Mouse (Mus musculus) hindbrain, embryonic 14.5 days (tissue): ENCODE data around the gene Coasy. TPM values are rescaled to one million over a fixed set of nuclear protein-coding genes. Genes with fewer than 3 reads are reported as not detected.

Source experiments
- ATAC-seq: fragments of 200-750 bp; cut with Nextera tagmentation; 2 replicates; pipeline ENCODE4 v1.8.0; 2017; ENCODE audit warnings: moderate number of reproducible peaks, mild to moderate bottlenecking, moderate TSS enrichment, moderate library complexity; ENCODE audit not compliant: low FRiP score
- DNase-seq: peaks from one replicate; pipeline ENCODE4 v3.0.0-alpha.2; 2015; ENCODE audit warnings: low spot score
- H3K27ac ChIP-seq: fragments of 300-500 bp; sonication (generic); 2 replicates; pipeline ENCODE4 v1.5.1; 2014; ENCODE audit warnings: mild to moderate bottlenecking, moderate library complexity
- H3K27me3 ChIP-seq: fragments of 300-500 bp; sonication (generic); 2 replicates; pipeline ENCODE4 v1.6.1; 2014; ENCODE audit warnings: mild to moderate bottlenecking, low read length, mixed read lengths; ENCODE audit not compliant: control insufficient read depth, insufficient read depth
- H3K36me3 ChIP-seq: fragments of 300-500 bp; sonication (generic); replicated peaks from 2 replicates; pipeline ENCODE4 v1.6.1; 2014; ENCODE audit not compliant: control insufficient read depth, insufficient read depth
- H3K4me1 ChIP-seq: fragments of 300-500 bp; sonication (generic); replicated peaks from 2 replicates; pipeline ENCODE4 v1.6.1; 2014; ENCODE audit warnings: antibody characterized with exemption, low read length, mixed read lengths; ENCODE audit not compliant: control insufficient read depth, insufficient read depth
- H3K4me2 ChIP-seq: fragments of 300-500 bp; sonication (generic); replicated peaks from 2 replicates; pipeline ENCODE4 v1.6.1; 2014; ENCODE audit warnings: mild to moderate bottlenecking, moderate library complexity
- H3K4me3 ChIP-seq: fragments of 300-500 bp; sonication (generic); replicated peaks from 2 replicates; pipeline ENCODE4 v1.5.1; 2014; ENCODE audit warnings: mild to moderate bottlenecking, low read length
- H3K9ac ChIP-seq: fragments of 300-500 bp; sonication (generic); 2 replicates; pipeline ENCODE4 v1.6.1; 2014
- H3K9me3 ChIP-seq: fragments of 300-500 bp; sonication (generic); 2 replicates; pipeline ENCODE4 v1.6.1; 2016; ENCODE audit warnings: low read length; ENCODE audit not compliant: control insufficient read depth
- WGBS: fragments of 180-500 bp; shearing (Covaris S2); extraction: QIAGEN DNeasy Blood & Tissue Kit; methylation state at CpG from one replicate; pipeline ENCODE4 v1.1.7; 2014; 5-methylcytosine and 5-hydroxymethylcytosine counted together
- polyA plus RNA-seq: library from polyadenylated mRNA; unstranded; fragments of >200 nt; fragmentation: Nextera tagmentation; extraction: Ambion mirVana; gene quantifications from 2 replicates; pipeline ENCODE4 v1.2.1, GENCODE M21; 2014

The Coasy gene
- polyA plus RNA-seq, 1 experiment from 2014 or later = 37.2 TPM

- H3K9me3 ChIP-seq = no peaks in the 10 kb centered on the region
- H3K27ac ChIP-seq = no peak overlapping the region
- no peak overlapping the region for H3K4me3 ChIP-seq
- WGBS = 89% methylated on average over 5 of the region's 5 CpGs
- ATAC-seq (no peak), DNase-seq (no peak)
- H3K4me1 ChIP-seq = no peaks in the 10 kb centered on the region
- H3K4me2 ChIP-seq = no peak overlapping the region
- peaks cover 65% of the 10 kb centered on the region for H3K36me3 ChIP-seq
- no peaks in the 10 kb centered on the region for H3K27me3 ChIP-seq
- no peak overlapping the region for H3K9ac ChIP-seq
Observed at GRCm38 (mm10) chr11:101061049-101061448, 21.3 kb upstream of the Coasy start.

DNA sequence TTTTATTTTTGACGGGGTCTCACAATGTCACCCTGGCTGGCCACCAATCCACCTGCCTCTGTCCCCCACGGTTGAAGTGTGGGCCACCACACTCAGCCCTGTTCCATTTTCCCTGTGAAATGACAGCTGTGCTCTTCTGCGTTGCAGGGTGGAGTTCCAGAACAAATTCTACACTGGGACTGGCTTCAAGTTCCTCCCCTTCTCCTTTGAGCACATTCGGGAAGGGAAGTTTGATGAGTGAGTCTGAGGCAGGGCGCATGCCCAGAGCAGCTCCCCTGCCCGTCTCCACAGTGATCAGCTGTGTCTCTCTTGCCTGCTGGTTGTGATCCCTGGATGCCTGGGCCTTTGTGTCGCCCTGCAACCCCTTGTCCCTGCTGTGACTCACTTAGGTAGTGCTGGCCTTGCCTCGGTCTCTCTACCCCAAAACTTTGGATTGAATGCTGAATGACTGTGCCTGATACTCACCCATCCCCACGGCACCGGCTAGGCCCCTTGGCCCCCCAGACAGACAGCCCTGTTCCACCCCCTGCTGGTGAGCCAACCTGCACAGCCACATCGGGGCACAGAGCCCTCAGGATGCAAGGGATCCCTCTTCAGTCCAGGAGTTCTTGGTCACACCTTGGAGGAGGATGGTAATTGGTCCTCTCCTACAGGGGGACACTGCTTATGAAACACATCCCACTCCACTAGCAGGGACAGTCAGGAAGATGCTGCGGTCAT is 20.0 kb upstream of the Coasy start:
- H3K36me3 ChIP-seq = peaks cover 55% of the 10 kb centered on the region
- no peak overlapping the region for H3K9ac ChIP-seq
- no peaks in the 10 kb centered on the region for H3K27me3 ChIP-seq
- WGBS = 76% methylated on average over 12 of the region's 12 CpGs
- H3K4me1 ChIP-seq = no peaks in the 10 kb centered on the region
- H3K4me3 ChIP-seq = no peak overlapping the region
- no peak overlapping the region for H3K27ac ChIP-seq
- no peaks in the 10 kb centered on the region for H3K9me3 ChIP-seq
- H3K4me2 ChIP-seq = no peak overlapping the region
- ATAC-seq (no peak), DNase-seq (no peak)

DNA sequence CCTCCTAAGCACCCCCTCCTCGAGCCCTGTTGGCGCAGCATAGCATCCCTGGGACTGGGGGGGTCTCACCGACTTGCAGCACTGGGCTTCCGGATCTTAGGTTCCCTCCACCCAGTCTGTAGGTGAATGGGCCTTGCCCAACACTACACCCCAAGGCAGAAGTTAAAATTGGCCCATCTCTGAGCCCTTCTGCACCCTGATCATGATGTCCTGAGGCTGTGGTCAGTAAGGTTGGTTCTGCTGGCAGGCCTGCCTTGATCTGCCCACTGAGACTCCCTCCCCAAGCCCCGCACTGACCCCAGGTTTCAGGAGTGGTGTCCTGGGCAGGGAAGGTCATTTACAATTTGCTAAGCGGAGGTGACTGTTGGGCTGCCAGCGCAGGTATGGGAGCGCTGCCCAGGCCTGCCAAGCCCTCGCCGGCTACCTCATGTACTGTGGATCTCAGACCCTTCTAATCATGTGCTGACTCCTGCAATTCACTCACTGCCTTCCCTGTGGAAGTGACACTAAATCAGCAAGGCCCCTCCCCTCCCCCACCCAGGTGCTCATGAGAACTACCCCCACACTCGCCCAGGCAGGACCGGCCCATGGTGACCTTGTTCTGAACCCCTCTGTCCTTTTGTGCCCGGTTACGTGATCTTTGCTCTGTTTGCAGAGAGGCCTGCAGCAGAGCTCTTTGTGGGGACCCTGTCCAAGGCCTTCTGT is 19.2 kb upstream of the Coasy start:
- Histone ChIP-seq H3K4me2 (no peak overlapping the region), H3K27ac (peak overlapping the region; percentile 38; the same call in 1 of the 2 replicates), H3K4me1 (no peaks in the 10 kb centered on the region), H3K4me3 (no peak overlapping the region), H3K9me3 (no peaks in the 10 kb centered on the region), H3K27me3 (no peaks in the 10 kb centered on the region), H3K36me3 (peaks cover 49% of the 10 kb centered on the region), H3K9ac (no peak overlapping the region)
- DNase-seq (no peak), ATAC-seq (no peak)
- WGBS = 77% methylated on average over 14 of the region's 14 CpGs

DNA sequence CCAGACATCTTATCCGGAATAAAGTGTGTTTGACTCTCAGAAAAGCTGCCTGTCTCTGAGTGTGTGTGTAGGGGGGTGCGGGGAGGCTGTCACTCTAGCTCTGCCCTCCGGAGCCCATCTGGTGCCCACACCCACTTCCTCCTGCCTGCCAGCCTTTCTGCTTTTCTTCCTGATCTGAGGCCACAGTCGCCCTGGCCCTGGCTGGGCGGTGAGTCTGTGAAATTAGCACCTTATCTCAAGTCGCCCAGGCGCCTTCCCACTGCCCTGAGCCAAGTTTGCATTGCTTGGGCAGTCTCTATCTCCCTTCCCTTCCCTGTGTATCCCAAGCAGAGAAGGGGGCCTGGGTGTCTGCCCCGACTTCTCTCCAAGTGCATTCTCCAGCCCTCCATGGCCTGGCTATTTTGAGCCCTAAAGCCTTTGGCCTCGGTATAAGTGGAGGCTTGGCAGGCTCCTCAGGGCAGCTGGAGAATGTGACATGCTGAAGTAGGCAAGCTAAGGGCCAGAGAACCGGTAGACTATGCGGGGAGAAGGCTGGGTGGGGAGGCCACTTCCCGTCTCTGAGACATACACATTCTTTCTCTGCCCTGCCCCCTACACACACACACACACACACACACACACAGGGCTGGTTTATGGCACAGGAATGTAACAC is 18.6 kb upstream of the Coasy start:
- no peak overlapping the region for H3K9ac ChIP-seq
- no peak for DNase-seq

GRCm38 (mm10) chr11:101064462-101064861 is 17.9 kb upstream of the Coasy start:
- no peak for DNase-seq
- no peak for ATAC-seq
- H3K4me3 ChIP-seq = no peak overlapping the region
- peaks cover 35% of the 10 kb centered on the region for H3K36me3 ChIP-seq
- no peaks in the 10 kb centered on the region for H3K27me3 ChIP-seq
- no peak overlapping the region for H3K27ac ChIP-seq
- WGBS = 85% methylated on average over 4 of the region's 4 CpGs
- H3K4me1 ChIP-seq = peaks cover 4% of the 10 kb centered on the region; the same call in 1 of the 2 replicates
- no peak overlapping the region for H3K9ac ChIP-seq
- no peaks in the 10 kb centered on the region for H3K9me3 ChIP-seq
- no peak overlapping the region for H3K4me2 ChIP-seq

More for the DNA sequence above, 18.6 kb upstream of the Coasy start:
- Histone ChIP-seq H3K9me3 (no peaks in the 10 kb centered on the region), H3K27ac (peak overlapping the region; percentile 38; the same call in 1 of the 2 replicates), H3K36me3 (peaks cover 42% of the 10 kb centered on the region), H3K4me3 (no peak overlapping the region), H3K4me2 (no peak overlapping the region), H3K4me1 (no peaks in the 10 kb centered on the region), H3K27me3 (no peaks in the 10 kb centered on the region)
- WGBS = 62% methylated on average over 12 of the region's 12 CpGs
- ATAC-seq = no peak

DNA sequence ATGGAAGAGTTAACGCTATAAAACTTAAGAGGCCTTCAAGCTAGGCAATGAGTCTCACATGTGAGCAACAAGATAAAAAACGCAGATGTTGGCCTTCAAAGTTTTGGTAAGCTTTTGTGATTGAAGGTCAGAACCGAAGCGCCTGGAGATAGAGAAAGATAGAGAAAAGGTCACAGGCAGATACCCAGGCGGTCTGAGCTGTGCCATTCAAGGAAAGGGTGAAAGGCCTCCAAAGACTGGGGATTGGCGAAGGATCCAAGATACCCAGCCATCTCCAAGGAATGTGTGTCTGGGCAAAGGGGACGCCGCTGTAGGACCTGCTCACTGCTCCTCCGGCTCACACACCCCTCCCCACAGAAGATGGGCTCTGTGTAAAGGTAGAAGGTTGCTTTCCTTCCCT is 17.4 kb upstream of the Coasy start:
- Histone ChIP-seq H3K27me3 (no peaks in the 10 kb centered on the region), H3K4me2 (no peak overlapping the region), H3K27ac (no peak overlapping the region), H3K36me3 (peaks cover 30% of the 10 kb centered on the region), H3K9me3 (no peaks in the 10 kb centered on the region), H3K9ac (no peak overlapping the region), H3K4me1 (peaks cover 5% of the 10 kb centered on the region; the same call in 1 of the 2 replicates), H3K4me3 (no peak overlapping the region)
- WGBS = 94% methylated on average over 9 of the region's 9 CpGs
- no peak for ATAC-seq
- DNase-seq = no peak

DNA sequence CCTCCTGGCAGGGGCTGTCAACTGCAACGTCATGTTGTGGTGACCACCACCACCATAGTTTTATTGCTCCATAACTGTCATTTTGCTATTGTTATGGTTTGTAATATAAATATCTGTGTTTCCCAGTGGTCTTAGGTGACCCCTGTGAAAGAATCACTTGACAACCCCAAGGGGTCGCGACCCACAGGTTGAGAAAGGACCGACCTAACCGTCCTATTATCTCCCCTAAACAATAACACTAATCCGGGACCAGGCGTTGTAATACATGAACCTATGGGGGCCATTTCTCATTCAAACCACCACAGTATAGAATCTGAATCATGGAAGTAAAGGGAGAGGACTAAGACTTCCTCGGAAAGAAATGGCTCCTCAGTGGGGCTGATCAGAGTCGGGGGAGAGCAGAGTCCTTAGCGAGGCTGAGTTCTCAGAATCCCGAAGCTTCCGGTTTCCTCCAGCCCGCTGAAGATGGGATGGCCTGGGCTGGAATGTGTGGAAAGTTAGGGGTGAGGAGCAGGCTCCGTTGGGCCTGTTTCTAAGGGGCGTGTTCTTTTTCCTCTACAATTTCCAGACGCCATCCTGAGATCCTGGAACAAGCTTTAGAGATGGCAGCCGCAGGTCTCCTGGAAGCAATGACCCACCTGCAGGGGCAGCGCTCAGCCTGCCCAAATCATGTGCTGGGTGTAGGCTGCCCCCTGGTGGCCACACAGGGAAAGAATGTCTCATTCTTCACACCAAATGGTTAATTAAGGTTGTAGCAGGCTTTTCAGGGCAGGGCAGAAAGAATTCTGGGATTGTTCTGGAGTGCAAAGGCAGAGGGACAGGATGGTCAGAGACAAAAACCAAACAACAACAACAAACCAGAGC is 15.6 kb upstream of the Coasy start:
- H3K9ac ChIP-seq = no peak overlapping the region
- H3K4me1 ChIP-seq = peaks cover 15% of the 10 kb centered on the region
- 0 out of 2 replicates have a peak overlapping the region, but pooled peaks have one; percentile 8 for H3K4me3 ChIP-seq
- 19% methylated on average over 18 of the region's 18 CpGs for WGBS
- no peak overlapping the region for H3K27ac ChIP-seq
- H3K27me3 ChIP-seq = no peaks in the 10 kb centered on the region
- ATAC-seq (no peak), DNase-seq (peak; percentile 83)
- H3K4me2 ChIP-seq = peak overlapping the region; percentile 47
- H3K36me3 ChIP-seq = peaks cover 24% of the 10 kb centered on the region
- no peaks in the 10 kb centered on the region for H3K9me3 ChIP-seq

DNA sequence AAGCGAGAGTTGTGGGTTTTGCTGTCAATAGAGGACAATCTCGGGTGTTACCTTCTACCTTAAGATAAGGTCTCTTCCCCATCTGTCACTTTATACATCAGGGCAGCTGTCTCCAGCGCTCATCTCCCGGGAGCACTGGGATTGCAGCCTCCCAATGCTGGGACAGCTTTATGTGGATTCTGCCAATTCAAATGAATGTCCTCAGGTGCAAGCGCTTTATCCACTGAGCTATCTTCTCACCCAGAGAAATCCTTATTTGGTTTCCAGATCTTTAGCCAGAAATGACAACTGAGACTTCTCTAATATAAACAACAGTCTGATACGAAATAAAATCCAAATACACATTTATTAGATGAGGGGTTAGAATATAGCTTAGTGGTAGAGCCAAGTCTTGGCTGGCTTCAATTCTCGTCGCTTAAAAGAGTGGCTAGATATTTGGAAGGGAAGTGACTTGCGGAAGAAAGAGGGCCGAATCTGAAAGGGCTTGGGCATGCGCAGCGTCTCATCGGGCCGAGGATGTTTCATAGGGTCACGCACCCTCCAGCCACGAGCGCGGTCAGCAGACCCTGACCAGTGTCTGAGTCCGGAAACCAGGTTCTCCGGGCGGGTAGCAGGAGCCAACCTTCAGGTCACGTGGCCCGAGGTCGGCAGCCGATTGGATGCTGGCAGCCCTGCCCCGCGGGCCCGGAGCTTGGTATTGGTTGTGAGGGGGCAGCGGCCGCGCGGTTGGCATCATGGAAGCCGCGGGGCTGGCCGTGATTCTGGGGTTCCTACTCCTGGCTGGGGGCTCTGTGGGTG is 12.8 kb upstream of the Coasy start, which contains the start of gene Naglu:
Gene Naglu, plus strand, starts transcription at position 622 of the 798 bp plus-strand sequence.
- Histone ChIP-seq H3K27ac (peak within 1 kb of the TSS; percentile 72), H3K36me3 (no peaks in the 10 kb centered on the region), H3K4me2 (peak within 1 kb of the TSS; percentile 88), H3K9ac (peak within 1 kb of the TSS; percentile 85), H3K9me3 (no peaks in the 10 kb centered on the region), H3K4me1 (peaks cover 15% of the 10 kb centered on the region), H3K27me3 (no peaks in the 10 kb centered on the region), H3K4me3 (peak within 1 kb of the TSS; percentile 74)
- DNase-seq (peak; percentile 88), ATAC-seq (peak; percentile 86)
- WGBS = 5% methylated on average over 35 of the region's 35 CpGs
